Mouse (Mus musculus) liver, embryonic 14.5 days (tissue): ENCODE results near the gene Clcnkb.

Experiments used
- CTCF ChIP-seq: IDR thresholded peaks from 2 replicates; pipeline ENCODE4 v1.5.1; 2016; ENCODE audit warnings: antibody characterized with exemption, low read depth, control low read depth
- EP300 ChIP-seq: IDR thresholded peaks from 2 replicates; pipeline ENCODE4 v1.6.1; 2016; ENCODE audit warnings: antibody characterized with exemption, low read depth

DNA sequence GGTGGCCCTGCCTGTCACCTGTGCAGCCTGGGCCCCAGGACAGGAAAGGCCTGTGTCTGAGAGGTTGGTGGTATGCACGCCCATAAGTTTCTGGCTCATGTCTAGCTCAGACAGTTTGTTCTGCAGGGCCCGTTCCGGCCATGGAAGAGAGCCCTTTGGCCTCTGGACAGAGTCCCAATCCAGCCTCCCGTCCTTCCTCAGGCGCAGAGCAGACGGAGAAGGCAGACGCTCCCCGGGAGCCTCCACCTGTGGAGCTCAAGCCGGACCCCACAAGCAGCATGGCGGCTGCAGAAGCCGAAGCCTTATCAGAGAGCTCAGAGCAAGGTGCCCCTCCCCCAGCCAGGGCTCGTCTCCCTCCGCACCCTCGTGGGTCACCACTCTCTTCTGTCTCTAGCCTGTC is 47.7 kb upstream of the Clcnkb start:
- TF ChIP-seq CTCF: no peak
- no peak for TF ChIP-seq EP300
